Mouse (Mus musculus) hindbrain, embryonic 11.5 days (tissue): ENCODE measurements around the gene Ddr2. TPM values are rescaled to one million over a fixed set of nuclear protein-coding genes. Genes with fewer than 3 reads are reported as not detected.

Experiments used
- ATAC-seq: fragments of 200-750 bp; cut with Nextera tagmentation; 2 replicates; pipeline ENCODE4 v1.8.0; 2017; ENCODE audit warnings: mild to moderate bottlenecking, moderate TSS enrichment, moderate library complexity; ENCODE audit not compliant: low FRiP score
- DNase-seq: peaks from one replicate; pipeline ENCODE4 v3.0.0-alpha.2; 2015; ENCODE audit warnings: low spot score
- H3K27ac ChIP-seq: fragments of 300-500 bp; sonication (generic); 2 replicates; pipeline ENCODE4 v1.5.1; 2014; ENCODE audit warnings: mild to moderate bottlenecking, low read depth, low read length
- H3K27me3 ChIP-seq: fragments of 300-500 bp; sonication (generic); 2 replicates; pipeline ENCODE4 v1.6.1; 2014; ENCODE audit warnings: mild to moderate bottlenecking, low read length, moderate library complexity, mixed read lengths; ENCODE audit not compliant: control insufficient read depth, insufficient read depth
- H3K36me3 ChIP-seq: fragments of 300-500 bp; sonication (generic); 2 replicates; pipeline ENCODE4 v1.6.1; 2014; ENCODE audit warnings: mild to moderate bottlenecking, low read length, moderate library complexity, mixed read lengths; ENCODE audit not compliant: control insufficient read depth, insufficient read depth
- H3K4me1 ChIP-seq: fragments of 300-500 bp; sonication (generic); replicated peaks from 2 replicates; pipeline ENCODE4 v1.6.1; 2014; ENCODE audit warnings: low read length, mixed read lengths; ENCODE audit not compliant: control insufficient read depth, insufficient read depth
- H3K4me2 ChIP-seq: fragments of 300-500 bp; sonication (generic); replicated peaks from 2 replicates; pipeline ENCODE4 v1.6.1; 2014; ENCODE audit warnings: mild to moderate bottlenecking, low read depth, low read length
- H3K4me3 ChIP-seq: fragments of 300-500 bp; sonication (generic); 2 replicates; pipeline ENCODE4 v1.5.1; 2014; ENCODE audit warnings: low read depth, low read length
- H3K9ac ChIP-seq: fragments of 300-500 bp; sonication (generic); 2 replicates; pipeline ENCODE4 v1.6.1; 2014; ENCODE audit warnings: low read depth, low read length
- H3K9me3 ChIP-seq: fragments of 300-500 bp; sonication (generic); 2 replicates; pipeline ENCODE4 v1.6.1; 2016; ENCODE audit warnings: low read length; ENCODE audit not compliant: control insufficient read depth
- WGBS: fragments of 180-500 bp; shearing (Covaris S2); extraction: QIAGEN DNeasy Blood & Tissue Kit; methylation state at CpG from one replicate; pipeline ENCODE4 v1.1.7; 2014; 5-methylcytosine and 5-hydroxymethylcytosine counted together
- polyA plus RNA-seq: library from polyadenylated mRNA; unstranded; fragments of >200 nt; fragmentation: Nextera tagmentation; extraction: Ambion mirVana; gene quantifications from 2 replicates; pipeline ENCODE4 v1.2.1, GENCODE M21; 2014

Ddr2 gene
- polyA plus RNA-seq, result 31.2 and 32.0 TPM in 2 replicates

DNA sequence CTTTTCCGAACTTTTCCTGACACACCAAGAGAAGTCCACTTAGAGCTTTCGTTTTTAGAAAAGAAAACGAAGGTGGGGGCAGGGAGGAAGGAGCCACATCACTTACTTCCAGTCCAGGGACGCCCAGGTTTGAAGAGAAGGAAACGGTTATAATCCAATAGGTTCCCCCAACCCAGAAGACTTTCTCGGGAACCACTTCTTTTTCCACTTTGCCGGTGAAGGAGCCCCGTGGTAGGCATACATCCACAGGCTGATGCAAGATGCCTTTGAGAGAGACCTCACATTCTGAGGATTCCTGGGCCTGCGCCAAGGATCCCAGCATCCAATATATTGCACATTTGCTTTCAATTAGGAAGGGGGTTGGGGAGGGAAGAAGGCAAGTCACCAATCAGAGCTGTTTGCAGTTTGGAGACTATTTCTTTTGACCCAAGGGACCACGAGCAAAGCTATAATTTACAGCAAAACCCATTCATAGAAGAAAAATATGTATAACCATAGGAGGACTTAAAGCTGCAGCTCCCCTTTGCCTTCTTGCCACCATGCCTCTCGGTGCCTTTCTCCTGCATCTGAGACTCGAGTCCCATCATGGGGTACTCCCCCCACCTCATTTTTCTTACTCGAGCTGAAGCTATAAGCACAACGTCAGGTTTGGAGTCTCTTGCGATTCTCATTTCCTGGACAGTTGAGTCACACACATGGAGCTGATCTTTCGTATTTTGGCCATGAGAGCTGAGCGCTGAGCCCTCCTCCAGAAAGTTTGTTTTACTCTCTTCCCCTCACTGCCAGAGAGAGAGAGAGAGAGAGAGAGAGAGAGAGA, at the start of gene Ddr2:
Ddr2 (minus strand) TSS at position 247 of the 817 bp plus-strand sequence.
- H3K27me3 ChIP-seq, result no peaks in the 10 kb centered on the region
- peak within 1 kb of the TSS; percentile 36; the same call in 1 of the 2 replicates for H3K27ac ChIP-seq
- H3K4me3 ChIP-seq, result peak within 1 kb of the TSS; percentile 25
- H3K36me3 ChIP-seq, result no peaks in the 10 kb centered on the region
- H3K9ac ChIP-seq, result no peak within 1 kb of the TSS
- WGBS, result 61% methylated on average over 17 of the region's 17 CpGs
- no peaks in the 10 kb centered on the region for H3K4me1 ChIP-seq
- H3K4me2 ChIP-seq, result peak within 1 kb of the TSS; percentile 3; the same call in 1 of the 2 replicates
- no peak for ATAC-seq
- H3K9me3 ChIP-seq, result no peaks in the 10 kb centered on the region
- peak; percentile 59 for DNase-seq

DNA sequence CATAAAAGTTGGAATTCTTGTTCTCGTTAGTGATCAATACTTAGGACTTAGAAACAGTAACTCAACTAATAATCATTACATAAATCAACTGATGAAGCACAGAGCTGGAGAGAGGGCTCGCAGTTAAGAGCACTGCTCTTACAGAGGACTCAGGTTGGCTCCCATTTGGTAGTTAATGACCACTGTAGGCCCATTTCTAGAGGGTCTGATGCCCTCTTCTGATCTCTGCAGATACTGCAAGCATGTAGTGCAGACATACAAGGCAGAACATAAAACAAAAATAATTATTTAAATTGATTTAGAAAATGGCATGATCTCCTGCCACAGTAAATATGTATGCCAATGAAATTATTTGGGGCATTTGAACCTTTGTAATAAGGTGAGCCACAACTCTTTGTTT, 49.1 kb upstream of the Ddr2 start:
- Histone ChIP-seq H3K36me3 (no peaks in the 10 kb centered on the region), H3K4me2 (no peak overlapping the region), H3K9me3 (no peaks in the 10 kb centered on the region), H3K27ac (no peak overlapping the region), H3K4me1 (no peaks in the 10 kb centered on the region), H3K27me3 (no peaks in the 10 kb centered on the region), H3K9ac (no peak overlapping the region), H3K4me3 (no peak overlapping the region)
- no peak for DNase-seq
- WGBS, result 90% methylated on average over 2 of the region's 2 CpGs
- ATAC-seq, result no peak

DNA sequence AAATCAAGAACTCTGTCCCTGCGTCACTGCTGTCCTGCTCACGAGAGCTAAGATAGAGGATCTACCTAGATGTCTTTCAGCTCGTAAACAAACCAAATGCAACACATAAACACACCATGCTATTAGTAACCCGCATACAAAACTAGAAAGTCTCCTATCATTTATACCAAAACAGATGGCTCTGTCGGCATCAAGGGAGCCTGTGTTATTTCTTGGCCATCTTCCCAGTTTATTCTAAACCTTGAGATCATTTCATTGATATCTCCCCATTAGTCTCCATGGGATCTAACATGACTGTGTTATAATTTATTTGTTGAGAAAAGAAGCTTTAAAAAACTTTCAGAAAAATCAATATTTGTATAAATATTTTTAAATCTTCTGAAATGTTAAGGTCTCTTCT, 45.2 kb upstream of the Ddr2 start:
- DNase-seq, result no peak

DNA sequence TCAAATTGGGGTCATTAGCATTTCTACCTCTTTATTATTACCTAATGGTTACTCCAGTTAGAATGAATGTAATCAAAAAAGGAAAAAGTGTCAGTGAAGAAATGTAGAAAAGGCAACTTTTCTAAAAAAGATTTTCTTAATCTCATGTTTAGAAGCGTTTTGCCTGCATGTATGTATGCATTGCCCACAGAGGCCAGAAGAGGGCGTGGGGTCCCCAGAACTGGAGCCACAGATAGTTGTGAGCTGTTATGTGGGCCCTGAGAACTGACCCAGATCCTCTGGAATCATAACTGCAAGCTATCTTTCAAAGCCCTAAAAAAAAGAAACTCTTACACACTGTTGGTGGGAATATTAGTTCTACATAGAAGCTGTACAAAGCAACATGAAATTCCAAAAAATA, 44.7 kb upstream of the Ddr2 start:
- Histone ChIP-seq H3K36me3 (no peaks in the 10 kb centered on the region), H3K4me3 (no peak overlapping the region), H3K9ac (no peak overlapping the region), H3K9me3 (no peaks in the 10 kb centered on the region), H3K4me1 (no peaks in the 10 kb centered on the region), H3K27me3 (no peaks in the 10 kb centered on the region), H3K27ac (no peak overlapping the region), H3K4me2 (no peak overlapping the region)
- ATAC-seq (no peak), DNase-seq (no peak)
- 72% methylated on average over 2 of the region's 2 CpGs for WGBS

More for the DNA sequence above, 45.2 kb upstream of the Ddr2 start:
- WGBS, result 95% methylated on average over 5 of the region's 5 CpGs
- H3K27ac ChIP-seq, result no peak overlapping the region
- no peak overlapping the region for H3K4me2 ChIP-seq
- no peaks in the 10 kb centered on the region for H3K36me3 ChIP-seq
- H3K27me3 ChIP-seq, result no peaks in the 10 kb centered on the region
- no peak for ATAC-seq
- H3K4me1 ChIP-seq, result no peaks in the 10 kb centered on the region
- no peaks in the 10 kb centered on the region for H3K9me3 ChIP-seq
- H3K4me3 ChIP-seq, result no peak overlapping the region
- no peak overlapping the region for H3K9ac ChIP-seq

DNA sequence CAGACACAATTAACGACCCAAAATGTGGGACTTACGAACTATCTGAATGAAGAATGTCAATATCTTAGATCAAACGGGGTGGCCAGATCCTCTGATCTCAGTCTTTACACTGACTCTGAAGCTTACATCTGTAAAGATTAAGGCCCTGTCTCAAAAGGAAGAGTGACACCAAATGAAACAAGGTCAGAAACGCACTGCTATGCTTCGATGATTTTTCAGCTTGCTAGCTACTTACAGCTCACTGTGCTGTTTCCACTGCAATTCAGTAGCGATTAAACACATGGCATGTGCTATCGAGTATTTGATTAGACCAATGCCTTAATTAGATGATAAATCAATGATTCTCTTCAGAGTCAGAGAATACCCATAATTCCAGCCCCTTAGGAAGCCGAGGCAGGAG, 43.4 kb upstream of the Ddr2 start:
- Histone ChIP-seq H3K4me2 (no peak overlapping the region), H3K9ac (no peak overlapping the region), H3K27ac (no peak overlapping the region), H3K9me3 (no peaks in the 10 kb centered on the region), H3K4me3 (no peak overlapping the region), H3K4me1 (no peaks in the 10 kb centered on the region), H3K27me3 (no peaks in the 10 kb centered on the region), H3K36me3 (no peaks in the 10 kb centered on the region)
- DNase-seq (no peak), ATAC-seq (no peak)
- WGBS, result 89% methylated on average over 8 of the region's 8 CpGs

DNA sequence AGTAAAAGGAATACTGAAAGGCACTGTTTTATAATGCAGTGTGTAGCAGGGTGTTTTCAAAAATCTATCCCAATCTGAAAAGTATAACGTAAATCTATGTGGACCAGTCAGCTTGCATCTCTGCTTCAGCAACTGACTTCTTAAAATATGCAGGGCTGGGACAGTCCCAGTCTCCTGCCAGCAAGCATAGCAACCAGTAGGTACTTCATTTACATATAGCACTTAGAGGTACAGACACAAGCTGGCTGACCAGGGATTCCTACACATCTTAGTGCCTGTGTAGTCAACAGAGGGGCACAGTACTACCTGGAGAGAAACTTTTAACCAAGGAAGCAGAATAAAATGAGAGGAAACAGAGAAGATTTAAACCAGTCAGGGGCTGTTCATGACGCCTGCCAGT, 42.0 kb upstream of the Ddr2 start:
- ATAC-seq (no peak), DNase-seq (no peak)
- Histone ChIP-seq H3K9ac (no peak overlapping the region), H3K36me3 (no peaks in the 10 kb centered on the region), H3K27me3 (no peaks in the 10 kb centered on the region), H3K4me2 (no peak overlapping the region), H3K4me1 (no peaks in the 10 kb centered on the region), H3K4me3 (no peak overlapping the region), H3K27ac (no peak overlapping the region), H3K9me3 (no peaks in the 10 kb centered on the region)
- WGBS, result 84% methylated on average over 2 of the region's 2 CpGs

DNA sequence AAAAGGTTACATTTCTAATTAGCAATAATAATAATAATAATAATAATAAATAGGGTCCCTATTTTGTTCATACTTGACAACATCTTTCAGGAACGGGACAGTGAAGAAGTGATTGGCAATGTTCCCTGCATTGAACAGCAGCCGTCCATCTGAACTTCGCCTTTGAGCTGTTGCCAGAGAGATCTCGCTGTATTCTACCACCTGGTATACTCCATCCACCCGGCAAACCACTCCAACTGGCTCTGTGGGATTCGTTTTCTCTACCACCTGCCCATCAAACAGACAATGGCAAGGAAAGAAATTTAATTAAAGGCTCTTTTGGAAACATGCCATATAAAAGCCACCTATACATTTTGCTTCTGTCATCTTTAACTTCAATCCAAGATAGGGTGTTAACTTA, 40.3 kb upstream of the Ddr2 start:
- no peak for DNase-seq
- H3K9ac ChIP-seq, result no peak overlapping the region

DNA sequence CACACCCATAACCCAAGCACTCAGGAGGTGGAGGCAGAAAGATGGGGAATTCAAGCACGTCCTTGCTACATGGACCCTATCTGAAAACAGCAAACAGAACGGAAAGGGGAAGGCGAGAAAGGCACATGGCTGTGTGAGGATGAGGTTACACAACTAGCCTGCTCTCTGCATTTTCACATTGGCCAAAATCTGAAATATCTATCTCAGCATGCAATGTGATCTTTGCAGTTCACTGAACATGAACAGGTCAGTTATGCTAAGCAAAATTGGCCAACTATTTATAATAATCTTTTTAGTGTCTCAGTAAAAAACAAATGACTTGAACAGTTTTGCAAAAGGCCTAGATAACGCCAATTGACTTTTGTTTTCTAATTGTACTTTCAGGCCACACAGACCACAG, 39.2 kb upstream of the Ddr2 start:
- Histone ChIP-seq H3K36me3 (no peaks in the 10 kb centered on the region), H3K4me3 (no peak overlapping the region), H3K4me1 (no peaks in the 10 kb centered on the region), H3K9me3 (no peaks in the 10 kb centered on the region), H3K27ac (no peak overlapping the region), H3K27me3 (no peaks in the 10 kb centered on the region), H3K9ac (no peak overlapping the region), H3K4me2 (no peak overlapping the region)
- ATAC-seq (no peak), DNase-seq (no peak)
- WGBS, result 81% methylated on average over 4 of the region's 4 CpGs

More for the DNA sequence above, 40.3 kb upstream of the Ddr2 start:
- 92% methylated on average over 6 of the region's 6 CpGs for WGBS
- no peaks in the 10 kb centered on the region for H3K36me3 ChIP-seq
- no peak overlapping the region for H3K27ac ChIP-seq
- H3K4me3 ChIP-seq, result no peak overlapping the region
- no peak overlapping the region for H3K4me2 ChIP-seq
- ATAC-seq, result no peak
- no peaks in the 10 kb centered on the region for H3K27me3 ChIP-seq
- H3K4me1 ChIP-seq, result no peaks in the 10 kb centered on the region
- no peaks in the 10 kb centered on the region for H3K9me3 ChIP-seq

DNA sequence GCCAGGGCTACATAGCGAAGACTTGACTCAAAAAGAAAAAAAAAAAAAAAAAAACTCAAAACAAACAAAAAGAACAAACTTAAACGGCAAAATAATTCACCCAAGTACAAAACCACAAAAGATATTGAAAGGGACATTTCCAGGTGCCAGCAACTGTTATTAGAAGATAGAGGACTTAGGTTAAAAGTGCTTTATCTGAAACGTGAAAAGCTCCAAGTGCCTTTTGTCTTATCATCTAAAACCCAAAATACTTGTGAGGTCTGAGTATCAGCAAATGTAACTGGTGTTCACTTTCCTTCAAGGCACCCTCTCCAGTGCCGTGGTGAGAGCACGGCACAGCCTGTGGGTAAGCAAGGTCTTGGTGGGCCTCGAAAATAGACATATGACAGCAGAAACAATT, 38.0 kb upstream of the Ddr2 start:
- no peak overlapping the region for H3K4me2 ChIP-seq
- DNase-seq (no peak), ATAC-seq (no peak)
- no peak overlapping the region for H3K27ac ChIP-seq
- 92% methylated on average over 6 of the region's 6 CpGs for WGBS
- no peaks in the 10 kb centered on the region for H3K4me1 ChIP-seq
- H3K9me3 ChIP-seq, result no peaks in the 10 kb centered on the region
- H3K36me3 ChIP-seq, result no peaks in the 10 kb centered on the region
- no peaks in the 10 kb centered on the region for H3K27me3 ChIP-seq
- no peak overlapping the region for H3K9ac ChIP-seq
- H3K4me3 ChIP-seq, result no peak overlapping the region
